Mouse (Mus musculus) testis, adult 2 months (tissue): Measurements from ENCODE around the gene Chchd4.

Experiments used
- CTCF ChIP-seq: fragments of 200-500 bp; IDR thresholded peaks from 2 replicates; pipeline ENCODE4 v1.5.1; 2012; ENCODE audit warnings: low read depth, mild to moderate bottlenecking, inconsistent platforms, low read length, moderate library complexity; ENCODE audit not compliant: control insufficient read depth, insufficient read depth, insufficient replicate concordance
- POLR2A ChIP-seq: fragments of 200-500 bp; IDR thresholded peaks from 2 replicates; pipeline ENCODE4 v1.6.1; 2012; ENCODE audit warnings: low read depth, mild to moderate bottlenecking, inconsistent platforms, low read length, moderate library complexity; ENCODE audit not compliant: control insufficient read depth

- TF ChIP-seq CTCF (no peak), POLR2A (no peak)
Measured at GRCm38 (mm10) chr6:91518454-91519020, 45.2 kb upstream of the Chchd4 start.
